Mouse (Mus musculus) midbrain, postnatal 0 days (tissue): ENCODE data around the gene Slc35c1. TPM values are rescaled to one million over a fixed set of nuclear protein-coding genes. Genes with fewer than 3 reads are reported as not detected.

Source experiments
- ATAC-seq: fragments of 200-750 bp; cut with Nextera tagmentation; 2 replicates; pipeline ENCODE4 v1.8.0; 2017; ENCODE audit warnings: moderate number of reproducible peaks, mild to moderate bottlenecking, moderate TSS enrichment, moderate library complexity; ENCODE audit not compliant: low FRiP score
- DNase-seq: peaks from one replicate; pipeline ENCODE4 v3.0.0-alpha.2; 2015; ENCODE audit warnings: low spot score
- H3K27ac ChIP-seq: fragments of 300-500 bp; sonication (generic); 2 replicates; pipeline ENCODE4 v1.5.1; 2014; ENCODE audit warnings: low read depth, mild to moderate bottlenecking, low read length, mixed read lengths
- H3K27me3 ChIP-seq: fragments of 300-500 bp; sonication (generic); 2 replicates; pipeline ENCODE4 v1.6.1; 2014; ENCODE audit warnings: low read length, control low read depth, mixed read lengths; ENCODE audit not compliant: insufficient read depth
- H3K36me3 ChIP-seq: fragments of 300-500 bp; sonication (generic); 2 replicates; pipeline ENCODE4 v1.6.1; 2014; ENCODE audit warnings: low read length, control low read depth, mixed read lengths; ENCODE audit not compliant: insufficient read depth
- H3K4me1 ChIP-seq: fragments of 300-500 bp; sonication (generic); 2 replicates; pipeline ENCODE4 v1.6.1; 2014; ENCODE audit warnings: mild to moderate bottlenecking, control low read depth, antibody characterized with exemption, low read length, mixed read lengths; ENCODE audit not compliant: insufficient read depth
- H3K4me2 ChIP-seq: fragments of 300-500 bp; sonication (generic); 2 replicates; pipeline ENCODE4 v1.6.1; 2014; ENCODE audit warnings: low read depth, mild to moderate bottlenecking, low read length, mixed read lengths; ENCODE audit not compliant: poor library complexity, severe bottlenecking
- H3K4me3 ChIP-seq: fragments of 300-500 bp; sonication (generic); 2 replicates; pipeline ENCODE4 v1.5.1; 2014; ENCODE audit warnings: low read depth, mild to moderate bottlenecking, low read length, moderate library complexity
- H3K9ac ChIP-seq: fragments of 300-500 bp; sonication (generic); replicated peaks from 2 replicates; pipeline ENCODE4 v1.6.1; 2014; ENCODE audit warnings: mild to moderate bottlenecking, low read length, moderate library complexity, mixed read lengths; ENCODE audit not compliant: poor library complexity, severe bottlenecking
- H3K9me3 ChIP-seq: fragments of 300-500 bp; sonication (generic); 2 replicates; pipeline ENCODE4 v1.6.1; 2016; ENCODE audit warnings: low read length, control low read depth
- CTCF ChIP-seq: IDR thresholded peaks from 2 replicates; pipeline ENCODE4 v1.5.1; 2016; ENCODE audit warnings: antibody characterized with exemption, mild to moderate bottlenecking
- WGBS: fragments of 180-500 bp; shearing (Covaris S2); extraction: QIAGEN DNeasy Blood & Tissue Kit; methylation state at CpG from one replicate; pipeline ENCODE4 v1.1.7; 2014; 5-methylcytosine and 5-hydroxymethylcytosine counted together
- polyA plus RNA-seq: library from polyadenylated mRNA; unstranded; fragments of >200 nt; fragmentation: Nextera tagmentation; extraction: Ambion mirVana; gene quantifications from 2 replicates; pipeline ENCODE4 v1.2.1, GENCODE M21; 2015
- total RNA-seq: library from RNA; depleted of rRNA; stranded (reverse); fragments of >200 nt; gene quantifications from 2 replicates; pipeline ENCODE4 v1.2.3, GENCODE M21; 2014

The Slc35c1 gene
- total and polyA plus RNA-seq, 2 experiments from 2014 or later, result 16.8 to 18.6 TPM

DNA sequence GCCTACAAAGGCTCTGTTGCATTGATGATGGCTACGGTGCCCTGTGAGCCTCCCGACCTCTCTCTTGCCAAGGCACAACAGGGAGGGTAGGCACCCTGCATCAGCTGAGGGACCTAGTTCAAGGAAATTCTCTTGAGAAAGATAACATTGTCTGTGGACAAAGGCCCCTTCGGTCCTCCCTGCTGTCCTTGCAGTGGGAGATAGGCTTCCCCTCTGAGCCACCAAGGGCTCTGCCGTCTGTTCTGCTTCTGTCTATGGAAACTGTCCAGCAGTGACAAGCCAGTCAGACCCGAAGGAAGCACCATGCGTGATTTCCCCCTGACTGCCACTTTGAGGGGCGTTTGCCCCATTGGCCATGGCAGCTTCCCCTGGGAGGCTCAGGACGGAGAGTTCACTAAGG, 27.5 kb upstream of the Slc35c1 start:
- no peak for ATAC-seq
- 85% methylated on average over 8 of the region's 8 CpGs for WGBS
- no peak for TF ChIP-seq CTCF
- Histone ChIP-seq H3K36me3 (no peaks in the 10 kb centered on the region), H3K9me3 (no peaks in the 10 kb centered on the region), H3K27ac (no peak overlapping the region), H3K4me1 (no peaks in the 10 kb centered on the region; the same call in 1 of the 2 replicates), H3K4me3 (no peak overlapping the region), H3K9ac (no peak overlapping the region), H3K4me2 (no peak overlapping the region), H3K27me3 (peaks cover 7% of the 10 kb centered on the region)
- no peak for DNase-seq

DNA sequence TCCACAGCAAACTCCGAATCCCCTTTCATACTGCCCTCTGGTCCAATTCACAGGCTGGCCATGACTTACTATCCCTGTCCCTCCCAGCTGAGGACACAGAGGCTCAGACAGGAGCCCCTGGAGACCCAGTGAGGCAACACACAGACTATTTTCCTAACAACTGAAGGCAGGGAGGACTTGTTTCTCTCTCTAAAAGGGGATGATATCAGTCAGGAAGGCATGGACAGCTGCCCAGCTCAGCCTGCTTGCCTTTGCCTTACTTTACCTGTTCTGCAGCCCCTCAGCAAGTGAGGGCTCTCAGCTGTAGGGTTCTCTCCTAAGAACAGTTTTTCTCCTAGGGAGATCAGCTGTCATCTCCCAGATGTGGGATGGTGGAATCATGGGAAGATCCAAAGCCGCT, 26.6 kb upstream of the Slc35c1 start:
- Histone ChIP-seq H3K36me3 (no peaks in the 10 kb centered on the region), H3K4me1 (no peaks in the 10 kb centered on the region; the same call in 1 of the 2 replicates), H3K4me3 (no peak overlapping the region), H3K27ac (no peak overlapping the region), H3K4me2 (no peak overlapping the region), H3K9ac (no peak overlapping the region), H3K9me3 (no peaks in the 10 kb centered on the region), H3K27me3 (peaks cover 7% of the 10 kb centered on the region)
- no peak for ATAC-seq
- DNase-seq, result no peak
- TF ChIP-seq CTCF, result no peak
- WGBS, result 48% methylated on average over 2 of the region's 2 CpGs

DNA sequence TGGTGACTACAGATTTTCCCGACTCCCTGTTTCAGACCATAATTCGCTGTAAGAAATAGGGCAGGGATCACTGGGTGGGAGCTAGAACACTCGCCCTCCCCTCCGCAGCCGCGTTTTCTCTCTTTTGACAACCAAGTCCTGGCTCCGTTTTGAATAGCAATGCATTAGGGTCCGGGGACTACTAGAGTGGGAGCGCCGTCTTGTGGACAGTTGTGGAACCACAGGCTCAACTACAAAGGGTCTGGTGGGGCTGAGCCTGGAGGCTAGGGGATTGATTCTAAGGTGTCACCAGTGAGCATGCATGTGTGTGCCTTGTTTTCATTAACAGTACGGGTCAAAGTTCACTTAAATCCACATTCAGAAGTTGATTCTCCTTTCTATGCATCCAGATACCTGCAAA, 26.1 kb upstream of the Slc35c1 start:
- Histone ChIP-seq H3K27ac (no peak overlapping the region), H3K27me3 (peaks cover 7% of the 10 kb centered on the region), H3K9me3 (no peaks in the 10 kb centered on the region), H3K4me3 (no peak overlapping the region), H3K4me1 (no peaks in the 10 kb centered on the region; the same call in 1 of the 2 replicates), H3K36me3 (no peaks in the 10 kb centered on the region), H3K4me2 (0 out of 2 replicates have a peak overlapping the region, but pooled peaks have one; percentile 12), H3K9ac (no peak overlapping the region)
- under 1% methylated on average over 11 of the region's 11 CpGs for WGBS
- DNase-seq (peak; percentile 82), ATAC-seq (no peak)
- peak; percentile 98 for TF ChIP-seq CTCF

DNA sequence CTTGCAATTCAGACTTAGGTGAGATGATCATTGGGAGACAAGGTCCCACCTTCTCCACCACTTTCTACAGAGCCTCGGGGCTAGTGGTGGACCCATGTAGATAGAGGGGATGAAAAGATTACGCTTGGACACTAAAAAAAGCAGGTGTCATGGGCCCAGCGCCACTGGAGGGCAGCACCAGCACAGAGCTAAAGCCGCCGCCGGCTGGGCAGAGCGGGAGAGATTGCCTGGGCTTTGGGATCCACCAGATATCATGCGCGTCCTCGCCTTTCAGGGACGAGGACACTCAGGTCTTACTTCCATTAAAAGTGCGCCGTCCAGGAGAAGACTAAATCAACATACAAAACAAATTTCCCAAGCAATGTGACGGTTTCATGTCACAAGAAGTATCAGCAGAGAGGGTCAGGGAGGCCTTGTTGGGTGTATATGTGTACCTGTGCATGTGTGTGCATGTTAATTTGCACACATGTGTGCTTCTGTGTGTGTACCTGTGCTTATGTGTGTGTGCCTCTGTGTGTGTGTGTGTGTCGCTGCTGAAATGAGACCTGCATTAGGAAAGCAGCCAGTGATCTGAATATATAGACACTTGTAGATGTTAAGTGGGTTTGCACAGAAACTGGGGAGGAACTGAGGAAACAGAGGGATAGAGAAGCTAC, 25.4 kb upstream of the Slc35c1 start:
- peak; percentile 73; the same call in 1 of the 2 replicates for ATAC-seq

DNA sequence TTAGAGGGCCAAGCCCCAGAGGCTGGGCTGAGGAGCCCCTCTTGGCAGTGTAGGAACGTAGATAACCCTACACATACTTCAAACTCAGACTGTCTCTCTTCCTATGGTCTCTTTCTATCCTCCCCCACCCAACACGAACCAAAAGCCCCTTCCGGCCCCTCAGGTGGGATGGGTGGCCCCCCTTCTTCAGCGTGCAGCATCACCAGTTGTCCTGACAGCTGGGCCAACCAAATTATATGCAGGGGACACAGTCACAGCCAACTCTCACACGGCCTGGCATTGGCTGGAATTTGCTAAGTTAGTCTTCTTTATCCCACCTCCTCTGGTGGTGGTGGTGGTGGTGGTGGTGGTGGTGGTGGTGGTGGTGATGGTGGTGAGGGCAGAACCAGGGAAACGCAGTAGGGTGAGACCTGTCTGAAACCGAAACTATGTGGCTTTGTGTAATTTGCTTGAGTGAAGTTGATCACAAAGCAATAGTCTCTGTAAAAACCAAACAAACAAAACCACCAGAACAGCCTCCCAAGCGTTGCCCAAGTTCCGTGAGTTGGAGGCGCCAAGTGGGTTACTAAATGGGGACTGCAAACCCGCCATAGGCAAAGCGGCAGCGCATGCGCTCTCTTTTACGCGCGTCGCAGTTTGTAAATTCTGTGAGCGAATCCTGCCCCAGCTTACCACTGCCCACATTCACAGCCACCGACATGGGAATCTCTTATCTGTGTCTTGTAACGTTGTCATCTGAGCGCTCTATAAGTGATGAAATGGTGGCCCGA, 24.1 kb upstream of the Slc35c1 start:
- no peak for TF ChIP-seq CTCF
- Histone ChIP-seq H3K4me3 (no peak overlapping the region), H3K27ac (no peak overlapping the region), H3K4me2 (peak overlapping the region; percentile 36), H3K4me1 (no peaks in the 10 kb centered on the region; the same call in 1 of the 2 replicates), H3K9me3 (no peaks in the 10 kb centered on the region), H3K9ac (no peak overlapping the region), H3K36me3 (no peaks in the 10 kb centered on the region), H3K27me3 (peaks cover 7% of the 10 kb centered on the region)
- WGBS, result 40% methylated on average over 23 of the region's 23 CpGs
- no peak for ATAC-seq
- DNase-seq, result no peak

More for the DNA sequence above, 25.4 kb upstream of the Slc35c1 start:
- peak; percentile 87 for DNase-seq
- 5% methylated on average over 15 of the region's 15 CpGs for WGBS
- H3K27ac ChIP-seq, result no peak overlapping the region
- H3K9me3 ChIP-seq, result no peaks in the 10 kb centered on the region
- 0 out of 2 replicates have a peak overlapping the region, but pooled peaks have one; percentile 13 for H3K9ac ChIP-seq
- peak; percentile 93 for TF ChIP-seq CTCF
- H3K4me3 ChIP-seq, result no peak overlapping the region
- no peaks in the 10 kb centered on the region for H3K36me3 ChIP-seq
- peaks cover 7% of the 10 kb centered on the region for H3K27me3 ChIP-seq
- no peaks in the 10 kb centered on the region; the same call in 1 of the 2 replicates for H3K4me1 ChIP-seq
- no peak overlapping the region for H3K4me2 ChIP-seq

DNA sequence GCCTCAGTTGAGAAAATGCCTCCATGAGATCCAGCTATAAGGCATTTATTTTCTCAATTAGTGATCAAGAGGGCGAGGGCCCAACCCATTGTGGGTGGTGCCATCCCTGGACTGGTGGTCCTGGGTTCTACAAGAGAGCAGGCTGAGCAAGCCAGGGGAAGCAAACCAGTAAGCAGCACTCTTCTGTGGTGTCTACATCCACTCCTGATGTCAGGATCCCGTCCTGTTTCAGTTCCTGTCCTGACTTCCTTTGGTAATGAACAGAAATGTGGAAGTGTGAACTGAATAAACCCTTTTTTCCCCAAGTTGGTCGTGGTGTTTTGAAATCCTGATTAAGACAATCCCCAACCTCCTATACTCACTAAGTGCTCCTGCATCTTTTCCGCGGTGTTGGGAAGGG, 23.2 kb upstream of the Slc35c1 start:
- WGBS, result 56% methylated on average over 5 of the region's 5 CpGs
- H3K4me1 ChIP-seq, result no peaks in the 10 kb centered on the region; the same call in 1 of the 2 replicates
- H3K27ac ChIP-seq, result no peak overlapping the region
- no peaks in the 10 kb centered on the region for H3K36me3 ChIP-seq
- no peaks in the 10 kb centered on the region for H3K9me3 ChIP-seq
- DNase-seq (no peak), ATAC-seq (no peak)
- no peak overlapping the region for H3K4me2 ChIP-seq
- peaks cover 7% of the 10 kb centered on the region for H3K27me3 ChIP-seq
- TF ChIP-seq CTCF, result no peak
- H3K4me3 ChIP-seq, result no peak overlapping the region
- H3K9ac ChIP-seq, result no peak overlapping the region
